Mouse (Mus musculus): ENCODE results near the gene Hlcs. TPM values are rescaled to one million over a fixed set of nuclear protein-coding genes. Genes with fewer than 3 reads are reported as not detected.
A peak's percentile ranks its signal among the peaks of the same experiment; 100 is the strongest.

The Hlcs gene
- polyA plus RNA-seq, 2 experiments = 1.3 to 1.7 TPM

- Histone ChIP-seq H3K4me1 (replicated peaks; ENCODE audit: control insufficient read depth in 2 of 2, insufficient read depth in 2 of 2, low read length in 1 of 2) (no peaks in the 10 kb centered on the region), H3K9ac (replicated peaks) (no peak overlapping the region), H3K9me3 (ENCODE audit: control insufficient read depth, low read length) (no peaks in the 10 kb centered on the region), H3K4me3 (ENCODE audit: insufficient read depth in 1 of 2, low read depth in 2 of 2, low read length in 2 of 2) (no peak overlapping the region), H3K36me3 (replicated peaks; ENCODE audit: control insufficient read depth, insufficient read depth, low read depth) (no peaks in the 10 kb centered on the region), H3K27ac (no peak overlapping the region), H3K27me3 (ENCODE audit: control insufficient read depth, insufficient read depth, low read length) (no peaks in the 10 kb centered on the region), H3K4me2 (ENCODE audit: low read depth) (no peak overlapping the region)
- ATAC-seq (ENCODE audit: insufficient read depth) (no peak), DNase-seq (ENCODE audit: low read depth in 3 of 3, low spot score in 3 of 3) (no peak)
- TF ChIP-seq EP300 (IDR thresholded peaks at IDR 0.05; ENCODE audit: low read depth) = no peak
- no peak for TF ChIP-seq CTCF (IDR thresholded peaks at IDR 0.05; ENCODE audit: low read depth)
- WGBS (ENCODE audit: insufficient replicate concordance) = 63% methylated on average over 11 of the region's 11 CpGs
Observed at GRCm38 (mm10) chr16:94163051-94163450, 150.3 kb downstream of the Hlcs start.

DNA sequence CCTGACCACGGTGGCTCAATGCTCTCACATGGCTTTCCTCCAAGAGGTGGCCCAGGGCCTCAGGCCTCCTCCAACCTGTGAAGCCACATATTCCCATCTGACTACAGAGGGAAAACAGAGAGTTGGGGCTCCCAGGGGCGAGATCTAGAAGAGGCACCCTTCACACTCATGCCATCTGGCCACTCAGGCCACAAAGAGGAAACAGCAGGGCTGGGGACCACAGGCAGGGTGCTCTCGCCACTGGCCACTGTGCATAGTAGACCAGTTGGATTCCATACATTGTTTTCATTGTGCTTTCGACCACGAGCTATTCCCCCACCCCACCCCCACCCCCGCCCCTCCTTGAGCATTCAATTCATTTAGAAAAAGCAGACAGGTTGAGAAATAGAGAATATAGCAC, 151.4 kb downstream of the Hlcs start:
- no peaks in the 10 kb centered on the region for H3K27me3 ChIP-seq (ENCODE audit: control insufficient read depth, insufficient read depth, low read length)
- no peak for ATAC-seq (ENCODE audit: insufficient read depth)
- no peak overlapping the region for H3K4me2 ChIP-seq (ENCODE audit: low read depth)
- H3K36me3 ChIP-seq (replicated peaks; ENCODE audit: control insufficient read depth, insufficient read depth, low read depth) = no peaks in the 10 kb centered on the region
- no peaks in the 10 kb centered on the region for H3K9me3 ChIP-seq (ENCODE audit: control insufficient read depth, low read length)
- no peak overlapping the region for H3K4me3 ChIP-seq (ENCODE audit: insufficient read depth in 1 of 2, low read depth in 2 of 2, low read length in 2 of 2)
- DNase-seq (ENCODE audit: low read depth in 3 of 3, low spot score in 3 of 3) = no peak
- WGBS (ENCODE audit: insufficient replicate concordance) = 35% methylated on average over 6 of the region's 6 CpGs
- TF ChIP-seq EP300 (IDR thresholded peaks at IDR 0.05; ENCODE audit: low read depth) (no peak), CTCF (IDR thresholded peaks at IDR 0.05; ENCODE audit: low read depth) (no peak)
- no peak overlapping the region for H3K9ac ChIP-seq (replicated peaks)
- no peak overlapping the region for H3K27ac ChIP-seq
- H3K4me1 ChIP-seq (replicated peaks; ENCODE audit: control insufficient read depth in 2 of 2, insufficient read depth in 2 of 2, low read length in 1 of 2) = no peaks in the 10 kb centered on the region

- H3K4me2 ChIP-seq (ENCODE audit: low read depth) = no peak overlapping the region
- no peaks in the 10 kb centered on the region for H3K27me3 ChIP-seq (ENCODE audit: control insufficient read depth, insufficient read depth, low read length)
- H3K9me3 ChIP-seq (ENCODE audit: control insufficient read depth, low read length) = no peaks in the 10 kb centered on the region
- no peak overlapping the region for H3K4me3 ChIP-seq (ENCODE audit: insufficient read depth in 1 of 2, low read depth in 2 of 2, low read length in 2 of 2)
- 66% methylated on average over 8 of the region's 8 CpGs for WGBS (ENCODE audit: insufficient replicate concordance)
- no peak for DNase-seq (ENCODE audit: low read depth in 3 of 3, low spot score in 3 of 3)
- no peak overlapping the region for H3K9ac ChIP-seq (replicated peaks)
- no peak for ATAC-seq (ENCODE audit: insufficient read depth)
- H3K36me3 ChIP-seq (replicated peaks; ENCODE audit: control insufficient read depth, insufficient read depth, low read depth) = no peaks in the 10 kb centered on the region
- no peaks in the 10 kb centered on the region; a peak in 1 of 4 replicates for H3K4me1 ChIP-seq (replicated peaks; ENCODE audit: control insufficient read depth in 2 of 2, insufficient read depth in 2 of 2, low read length in 1 of 2)
- H3K27ac ChIP-seq = no peak overlapping the region
- TF ChIP-seq CTCF (IDR thresholded peaks at IDR 0.05; ENCODE audit: low read depth) (no peak), EP300 (IDR thresholded peaks at IDR 0.05; ENCODE audit: low read depth) (no peak)
Observed at GRCm38 (mm10) chr16:94157819-94158218, 155.6 kb downstream of the Hlcs start.

DNA sequence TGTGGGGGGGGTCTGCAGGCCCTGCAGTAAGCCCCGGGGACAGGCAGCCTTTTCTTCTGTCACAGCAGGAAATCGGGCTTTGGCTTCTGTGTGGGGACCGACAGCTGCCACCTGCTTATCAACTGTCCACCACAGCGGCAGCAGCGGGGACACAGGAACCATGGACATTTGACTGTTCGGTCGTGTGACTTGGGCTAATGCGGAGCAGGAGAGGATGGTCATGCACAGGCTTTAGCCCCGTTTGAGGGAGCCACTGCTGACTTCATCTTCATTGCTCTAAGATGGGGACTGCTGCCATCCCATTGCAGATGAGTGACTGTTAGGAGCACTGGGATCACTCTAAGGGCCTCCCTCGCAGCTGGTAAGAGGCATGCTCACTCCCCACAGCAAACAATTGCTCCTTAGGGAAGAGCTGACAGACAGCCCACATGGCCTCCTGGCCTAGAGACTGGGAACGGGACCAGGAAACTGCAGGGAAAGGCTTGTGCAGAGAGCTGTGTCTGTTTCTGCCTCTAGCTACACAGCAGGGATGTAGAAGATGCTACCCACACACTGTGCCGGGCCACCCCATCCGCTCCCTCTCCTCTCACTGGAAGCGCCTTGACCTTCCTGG, 158.2 kb downstream of the Hlcs start:
- no peaks in the 10 kb centered on the region for H3K36me3 ChIP-seq (replicated peaks; ENCODE audit: control insufficient read depth, insufficient read depth, low read depth)
- H3K9me3 ChIP-seq (ENCODE audit: control insufficient read depth, low read length) = no peaks in the 10 kb centered on the region
- no peak overlapping the region for H3K27ac ChIP-seq
- no peak for DNase-seq (ENCODE audit: low read depth in 3 of 3, low spot score in 3 of 3)
- H3K4me2 ChIP-seq (ENCODE audit: low read depth) = no peak overlapping the region
- H3K4me3 ChIP-seq (ENCODE audit: insufficient read depth in 1 of 2, low read depth in 2 of 2, low read length in 2 of 2) = no peak overlapping the region
- no peaks in the 10 kb centered on the region for H3K27me3 ChIP-seq (ENCODE audit: control insufficient read depth, insufficient read depth, low read length)
- peaks cover 9 to 13% of the 10 kb centered on the region in 2 experiments for H3K4me1 ChIP-seq (replicated peaks; ENCODE audit: control insufficient read depth in 2 of 2, insufficient read depth in 2 of 2, low read length in 1 of 2)
- WGBS (ENCODE audit: insufficient replicate concordance) = 39% methylated on average over 14 of the region's 14 CpGs
- TF ChIP-seq EP300 (IDR thresholded peaks at IDR 0.05; ENCODE audit: low read depth) (no peak), CTCF (IDR thresholded peaks at IDR 0.05; ENCODE audit: low read depth) (no peak)
- no peak for ATAC-seq (ENCODE audit: insufficient read depth)
- H3K9ac ChIP-seq (replicated peaks) = no peak overlapping the region

DNA sequence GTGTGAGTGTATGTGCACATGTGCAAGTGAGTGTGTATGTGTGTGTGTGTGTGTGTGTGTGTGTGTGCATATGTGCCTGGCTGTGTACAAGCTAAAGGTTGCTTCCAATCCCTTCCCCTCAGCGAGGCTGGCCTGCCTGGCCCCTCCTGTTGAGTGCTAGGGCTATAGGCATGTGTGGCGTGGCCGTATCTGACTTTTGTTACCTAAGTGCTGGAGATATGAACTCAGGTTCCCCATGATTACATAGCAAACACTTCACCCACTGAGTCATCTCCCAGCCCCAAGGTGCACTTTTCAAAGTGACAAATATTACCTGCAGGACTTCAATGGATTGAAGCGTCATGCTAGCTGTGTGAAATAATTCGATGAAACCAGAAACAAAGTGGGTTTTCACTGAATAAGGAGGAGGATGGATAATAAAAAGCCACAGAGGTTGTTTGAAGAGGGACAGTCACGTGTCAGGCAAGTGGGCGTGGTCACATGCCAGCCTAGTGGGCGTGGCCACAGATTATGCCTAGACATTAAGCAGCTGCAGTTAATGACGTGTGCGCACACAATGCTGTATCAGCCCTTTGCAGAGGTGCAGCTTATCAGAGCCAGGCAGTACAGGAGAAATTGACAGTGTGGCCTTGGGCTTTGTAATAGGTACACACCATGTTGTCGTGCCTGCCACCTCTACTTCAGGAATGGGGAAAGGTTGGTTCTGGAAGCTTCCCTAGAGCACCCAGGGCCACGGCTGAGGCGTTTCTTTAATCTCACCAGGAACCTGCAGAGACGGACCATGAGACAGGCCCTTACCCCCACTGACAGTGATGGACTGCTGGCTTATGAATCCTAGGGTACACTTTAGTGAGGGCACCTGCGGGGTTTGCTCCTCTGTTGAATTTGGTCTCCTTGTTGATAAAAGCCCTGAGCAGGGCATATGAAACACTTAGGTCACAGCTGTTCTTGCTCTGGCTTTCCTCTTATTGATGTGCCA, 163.0 kb downstream of the Hlcs start:
- H3K9me3 ChIP-seq (ENCODE audit: control insufficient read depth, low read length) = no peaks in the 10 kb centered on the region
- peaks cover 9 to 18% of the 10 kb centered on the region in 2 experiments for H3K4me1 ChIP-seq (replicated peaks; ENCODE audit: control insufficient read depth in 2 of 2, insufficient read depth in 2 of 2, low read length in 1 of 2)
- no peak overlapping the region for H3K4me3 ChIP-seq (ENCODE audit: insufficient read depth in 1 of 2, low read depth in 2 of 2, low read length in 2 of 2)
- 24% methylated on average over 15 of the region's 15 CpGs for WGBS (ENCODE audit: insufficient replicate concordance)
- H3K27ac ChIP-seq = peak overlapping the region; percentile 71
- DNase-seq (ENCODE audit: low read depth in 3 of 3, low spot score in 3 of 3) = peak; percentile 87 to 92 (median 89)
- H3K9ac ChIP-seq (replicated peaks) = peak overlapping the region; percentile 33
- H3K36me3 ChIP-seq (replicated peaks; ENCODE audit: control insufficient read depth, insufficient read depth, low read depth) = no peaks in the 10 kb centered on the region
- peak overlapping the region; percentile 39 for H3K4me2 ChIP-seq (ENCODE audit: low read depth)
- peak; percentile 100 for ATAC-seq (ENCODE audit: insufficient read depth)
- H3K27me3 ChIP-seq (ENCODE audit: control insufficient read depth, insufficient read depth, low read length) = no peaks in the 10 kb centered on the region
- TF ChIP-seq CTCF (IDR thresholded peaks at IDR 0.05; ENCODE audit: low read depth) (no peak), EP300 (IDR thresholded peaks at IDR 0.05; ENCODE audit: low read depth) (peak; percentile 90)
